Mouse (Mus musculus) E14TG2a.4 (cell line): Measurements from ENCODE around the gene Etl4.

ENCODE experiments used
- CTCF ChIP-seq: conservative IDR thresholded peaks from 2 replicates; pipeline ENCODE4 v1.5.1; 2014; ENCODE audit warnings: low read length
- NANOG ChIP-seq: IDR thresholded peaks from 2 replicates; pipeline ENCODE4 v1.6.1; 2014; ENCODE audit warnings: borderline replicate concordance, low read length, mixed read lengths
- POU5F1 ChIP-seq: IDR thresholded peaks from 2 replicates; pipeline ENCODE4 v1.6.1; 2014; ENCODE audit warnings: low read length, borderline replicate concordance

- TF ChIP-seq CTCF (no peak), NANOG (no peak), POU5F1 (no peak)
Observed at GRCm38 (mm10) chr2:20248043-20248664, 338.6 kb downstream of the Etl4 start.
